Mouse (Mus musculus) heart, embryonic 13.5 days (tissue): ENCODE results near the gene Tpcn1. TPM values are rescaled to one million over a fixed set of nuclear protein-coding genes. Genes with fewer than 3 reads are reported as not detected.
A peak's percentile ranks its signal among the peaks of the same experiment; 100 is the strongest.

Experiments used
- ATAC-seq: fragments of 200-750 bp; cut with Nextera tagmentation; 2 replicates; pipeline ENCODE4 v1.8.0; 2017; ENCODE audit warnings: moderate TSS enrichment; ENCODE audit not compliant: insufficient number of reproducible peaks, low FRiP score, low TSS enrichment; ENCODE audit errors: extremely low read depth
- H3K27ac ChIP-seq: fragments of 300-500 bp; sonication (generic); replicated peaks from 2 replicates; pipeline ENCODE4 v1.5.1; 2015; ENCODE audit warnings: moderate library complexity, mild to moderate bottlenecking, inconsistent platforms
- H3K27me3 ChIP-seq: fragments of 300-500 bp; sonication (generic); replicated peaks from 2 replicates; pipeline ENCODE4 v1.6.1; 2015; ENCODE audit warnings: mild to moderate bottlenecking, inconsistent platforms
- H3K36me3 ChIP-seq: fragments of 300-500 bp; sonication (generic); 2 replicates; pipeline ENCODE4 v1.6.1; 2015; ENCODE audit warnings: mild to moderate bottlenecking, inconsistent platforms
- H3K4me1 ChIP-seq: fragments of 300-500 bp; sonication (generic); 2 replicates; pipeline ENCODE4 v1.6.1; 2015; ENCODE audit warnings: inconsistent platforms
- H3K4me2 ChIP-seq: fragments of 300-500 bp; sonication (generic); 2 replicates; pipeline ENCODE4 v1.6.1; 2015; ENCODE audit warnings: inconsistent platforms, mild to moderate bottlenecking, moderate library complexity
- H3K4me3 ChIP-seq: fragments of 300-500 bp; sonication (generic); 2 replicates; pipeline ENCODE4 v1.5.1; 2015; ENCODE audit warnings: moderate library complexity, mild to moderate bottlenecking, inconsistent platforms
- H3K9ac ChIP-seq: fragments of 300-500 bp; sonication (generic); 2 replicates; pipeline ENCODE4 v1.6.1; 2015; ENCODE audit warnings: inconsistent platforms, mild to moderate bottlenecking, moderate library complexity
- H3K9me3 ChIP-seq: fragments of 300-500 bp; sonication (generic); 2 replicates; pipeline ENCODE4 v1.6.1; 2016; ENCODE audit warnings: inconsistent platforms
- WGBS: fragments of 180-500 bp; shearing (Covaris S2); methylation state at CpG from one replicate; pipeline ENCODE4 v1.1.7; 2015; ENCODE audit warnings: mixed read lengths; 5-methylcytosine and 5-hydroxymethylcytosine counted together
- polyA plus RNA-seq: library from polyadenylated mRNA; unstranded; fragments of >200 nt; fragmentation: Nextera tagmentation; extraction: Ambion mirVana; gene quantifications from 2 replicates; pipeline ENCODE4 v1.2.1, GENCODE M21; 2015

Tpcn1 gene
- polyA plus RNA-seq, 1 experiment from 2014 or later, result 16.1 TPM

DNA sequence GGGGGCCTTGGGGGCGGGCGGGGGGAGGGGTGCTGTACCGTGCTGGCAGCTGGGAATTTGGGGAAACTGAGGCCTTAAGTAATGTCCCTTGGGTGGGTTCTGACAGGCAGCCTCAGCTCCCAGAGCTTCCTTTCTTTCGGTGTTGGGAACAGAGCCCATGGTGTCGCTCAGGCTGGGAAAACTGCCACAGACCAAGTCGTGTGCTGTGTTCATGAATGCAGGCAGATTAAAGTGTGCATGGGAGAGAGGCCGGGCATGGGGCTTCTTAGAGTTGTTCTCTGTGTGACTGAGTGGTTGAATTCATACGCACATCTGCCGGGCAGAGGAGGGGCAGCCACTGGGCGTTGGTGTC, 33.3 kb upstream of the Tpcn1 start:
- Histone ChIP-seq H3K9me3 (no peaks in the 10 kb centered on the region), H3K4me3 (no peak overlapping the region), H3K36me3 (peaks cover 100% of the 10 kb centered on the region), H3K27ac (no peak overlapping the region), H3K4me2 (no peak overlapping the region), H3K27me3 (no peaks in the 10 kb centered on the region), H3K4me1 (peaks cover 9% of the 10 kb centered on the region), H3K9ac (no peak overlapping the region; the same call in 1 of the 2 replicates)
- no peak for ATAC-seq
- 91% methylated on average over 10 of the region's 10 CpGs for WGBS

DNA sequence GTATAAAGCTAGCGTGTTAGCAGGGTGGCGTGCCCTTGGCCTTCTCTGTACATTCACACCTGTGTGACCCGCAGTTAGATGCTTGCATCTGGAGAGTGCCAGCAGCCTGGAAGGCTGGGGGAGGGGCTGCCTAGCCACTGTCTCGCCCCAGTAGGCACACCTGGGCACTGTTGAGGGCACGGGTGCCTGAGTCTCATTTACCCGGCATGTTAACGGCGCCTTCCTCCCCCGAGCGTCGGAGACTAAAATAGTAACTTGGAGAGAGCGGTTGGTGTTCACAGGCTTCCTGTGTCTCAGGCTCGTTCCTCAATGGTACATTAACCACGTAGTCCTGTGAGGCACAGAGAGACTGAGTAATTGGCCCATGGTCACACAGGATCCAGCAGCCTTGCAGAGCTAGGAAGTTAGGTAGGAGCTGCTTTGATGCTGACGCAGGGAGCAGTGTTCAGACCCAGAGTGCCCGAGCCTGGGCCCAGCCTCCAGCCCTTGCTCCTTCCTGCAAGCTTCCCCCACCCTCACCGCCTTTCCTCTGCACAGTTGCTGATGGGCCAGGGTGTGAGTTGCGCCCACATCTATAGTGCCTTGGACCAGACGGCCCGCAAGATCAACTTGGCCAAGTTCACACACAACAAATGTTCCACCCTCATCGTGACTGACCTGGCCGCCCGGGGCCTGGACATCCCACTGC, 32.7 kb upstream of the Tpcn1 start:
- no peak for ATAC-seq

DNA sequence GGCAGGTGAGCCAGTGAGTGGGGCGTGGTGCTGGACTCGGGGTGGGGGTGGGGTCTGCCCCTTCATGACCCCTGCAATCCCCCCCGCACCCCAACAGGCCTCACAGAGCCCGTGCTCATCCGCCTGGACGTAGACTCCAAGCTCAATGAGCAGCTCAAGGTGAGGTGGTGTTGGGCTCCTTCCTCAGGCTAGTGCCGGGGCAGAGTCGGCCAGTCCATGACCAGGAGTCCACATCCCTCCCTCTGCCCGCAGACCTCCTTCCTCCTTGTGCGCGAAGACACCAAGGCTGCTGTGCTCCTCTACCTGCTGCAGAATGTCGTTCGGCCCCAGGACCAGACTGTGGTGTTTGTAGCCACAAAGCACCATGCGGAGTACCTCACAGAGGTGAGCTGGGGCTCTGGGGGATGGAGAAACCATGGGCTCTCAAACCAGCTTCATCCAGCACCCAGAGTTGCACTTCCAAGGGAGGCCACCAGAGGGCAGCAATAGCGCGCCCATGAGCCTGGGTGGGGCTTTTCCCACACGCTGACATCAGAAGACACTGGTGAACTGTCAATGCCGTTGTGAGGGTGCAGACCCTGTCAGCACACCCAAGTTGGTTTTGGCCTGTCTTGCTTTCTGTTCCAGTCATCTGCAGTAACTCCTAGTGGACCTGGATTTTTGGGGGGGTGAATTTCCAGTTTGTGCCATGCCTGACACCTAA, 32.1 kb upstream of the Tpcn1 start:
- Histone ChIP-seq H3K9ac (no peak overlapping the region), H3K9me3 (peaks cover 5% of the 10 kb centered on the region; the same call in 1 of the 2 replicates), H3K27me3 (no peaks in the 10 kb centered on the region), H3K4me3 (no peak overlapping the region), H3K27ac (no peak overlapping the region), H3K36me3 (peaks cover 100% of the 10 kb centered on the region), H3K4me2 (no peak overlapping the region), H3K4me1 (peaks cover 9% of the 10 kb centered on the region)
- ATAC-seq, result no peak
- 63% methylated on average over 17 of the region's 18 CpGs for WGBS

More for the DNA sequence above, 32.7 kb upstream of the Tpcn1 start:
- H3K36me3 ChIP-seq, result peaks cover 100% of the 10 kb centered on the region
- H3K4me1 ChIP-seq, result peaks cover 9% of the 10 kb centered on the region
- no peak overlapping the region for H3K4me3 ChIP-seq
- no peak overlapping the region for H3K4me2 ChIP-seq
- 78% methylated on average over 23 of the region's 23 CpGs for WGBS
- no peaks in the 10 kb centered on the region for H3K27me3 ChIP-seq
- H3K9me3 ChIP-seq, result no peaks in the 10 kb centered on the region
- no peak overlapping the region; the same call in 1 of the 2 replicates for H3K9ac ChIP-seq
- H3K27ac ChIP-seq, result no peak overlapping the region

DNA sequence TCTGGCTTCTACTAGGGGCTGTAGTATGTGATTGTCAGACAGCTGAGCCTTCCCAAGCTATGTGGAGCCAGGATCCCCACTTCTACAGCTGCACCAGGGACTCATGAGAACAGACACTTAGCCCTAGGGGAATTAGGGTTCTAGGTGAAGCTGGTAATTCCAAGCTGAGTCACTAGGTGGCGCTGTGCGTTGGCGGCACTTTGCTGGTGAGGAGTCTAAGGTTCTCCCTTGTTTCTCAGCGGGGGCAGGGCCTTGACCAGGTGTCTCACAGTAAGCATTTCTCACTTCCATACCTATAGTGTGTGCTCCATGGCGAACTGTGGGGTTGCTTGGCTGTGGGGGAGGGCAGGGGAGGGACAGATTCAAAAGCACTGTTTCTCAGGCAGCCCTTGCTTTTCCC, 30.7 kb upstream of the Tpcn1 start:
- Histone ChIP-seq H3K4me3 (no peak overlapping the region), H3K36me3 (peaks cover 90% of the 10 kb centered on the region), H3K9me3 (peaks cover 5% of the 10 kb centered on the region; the same call in 1 of the 2 replicates), H3K4me2 (no peak overlapping the region), H3K4me1 (peaks cover 10% of the 10 kb centered on the region), H3K9ac (no peak overlapping the region), H3K27me3 (no peaks in the 10 kb centered on the region), H3K27ac (no peak overlapping the region)
- WGBS, result 12% methylated on average over 5 of the region's 5 CpGs
- no peak for ATAC-seq

DNA sequence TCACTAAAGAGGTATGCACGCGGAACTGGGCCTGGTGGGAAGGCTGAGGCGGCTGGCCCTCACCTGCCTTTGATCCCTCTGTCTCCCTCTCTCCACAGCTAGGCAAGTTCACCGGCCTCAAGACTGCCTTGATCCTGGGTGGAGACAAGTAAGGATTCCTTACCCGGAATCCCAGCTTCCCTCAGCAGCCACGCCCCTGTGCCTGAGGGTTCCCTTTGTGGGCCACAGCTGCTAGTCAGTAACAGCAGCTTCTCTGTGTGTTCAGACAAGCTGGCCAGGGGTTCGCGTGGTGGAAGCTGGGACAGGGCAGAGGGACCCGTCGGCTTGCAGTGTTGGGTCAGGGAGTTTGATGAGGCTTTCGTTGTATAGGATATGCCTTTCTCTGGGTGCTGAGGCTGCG, 30.3 kb upstream of the Tpcn1 start:
- no peak for ATAC-seq
- WGBS, result 81% methylated on average over 12 of the region's 12 CpGs
- peaks cover 86% of the 10 kb centered on the region for H3K36me3 ChIP-seq

DNA sequence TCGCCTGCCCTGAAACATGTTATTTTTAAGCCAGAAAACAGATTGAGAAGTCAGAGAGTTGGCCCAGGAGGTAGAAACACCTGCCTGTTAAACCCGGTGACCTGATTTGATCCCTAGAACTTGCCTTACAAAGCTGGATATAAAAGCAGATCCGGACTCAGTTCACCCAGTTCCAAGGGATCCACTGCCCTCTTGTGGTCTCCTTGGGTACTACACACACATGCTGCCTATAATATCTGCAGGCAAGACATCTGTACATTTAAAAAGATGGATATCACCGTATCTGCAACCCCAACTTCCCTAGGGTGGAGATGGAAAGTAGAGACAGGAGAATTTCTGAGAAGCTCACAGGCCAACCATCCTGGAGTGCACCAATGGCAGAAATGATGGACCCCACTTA, 27.4 kb upstream of the Tpcn1 start:
- no peak for ATAC-seq
- Histone ChIP-seq H3K27me3 (no peaks in the 10 kb centered on the region), H3K4me2 (no peak overlapping the region), H3K9me3 (peaks cover 5% of the 10 kb centered on the region; the same call in 1 of the 2 replicates), H3K4me1 (peaks cover 18% of the 10 kb centered on the region), H3K27ac (no peak overlapping the region), H3K9ac (no peak overlapping the region), H3K36me3 (peaks cover 57% of the 10 kb centered on the region), H3K4me3 (no peak overlapping the region)
- WGBS, result 92% methylated on average over 4 of the region's 4 CpGs

More for the DNA sequence above, 30.3 kb upstream of the Tpcn1 start:
- peaks cover 5% of the 10 kb centered on the region; the same call in 1 of the 2 replicates for H3K9me3 ChIP-seq
- peaks cover 14% of the 10 kb centered on the region for H3K4me1 ChIP-seq
- no peak overlapping the region for H3K27ac ChIP-seq
- no peaks in the 10 kb centered on the region for H3K27me3 ChIP-seq
- no peak overlapping the region for H3K4me2 ChIP-seq
- no peak overlapping the region for H3K9ac ChIP-seq
- H3K4me3 ChIP-seq, result no peak overlapping the region

DNA sequence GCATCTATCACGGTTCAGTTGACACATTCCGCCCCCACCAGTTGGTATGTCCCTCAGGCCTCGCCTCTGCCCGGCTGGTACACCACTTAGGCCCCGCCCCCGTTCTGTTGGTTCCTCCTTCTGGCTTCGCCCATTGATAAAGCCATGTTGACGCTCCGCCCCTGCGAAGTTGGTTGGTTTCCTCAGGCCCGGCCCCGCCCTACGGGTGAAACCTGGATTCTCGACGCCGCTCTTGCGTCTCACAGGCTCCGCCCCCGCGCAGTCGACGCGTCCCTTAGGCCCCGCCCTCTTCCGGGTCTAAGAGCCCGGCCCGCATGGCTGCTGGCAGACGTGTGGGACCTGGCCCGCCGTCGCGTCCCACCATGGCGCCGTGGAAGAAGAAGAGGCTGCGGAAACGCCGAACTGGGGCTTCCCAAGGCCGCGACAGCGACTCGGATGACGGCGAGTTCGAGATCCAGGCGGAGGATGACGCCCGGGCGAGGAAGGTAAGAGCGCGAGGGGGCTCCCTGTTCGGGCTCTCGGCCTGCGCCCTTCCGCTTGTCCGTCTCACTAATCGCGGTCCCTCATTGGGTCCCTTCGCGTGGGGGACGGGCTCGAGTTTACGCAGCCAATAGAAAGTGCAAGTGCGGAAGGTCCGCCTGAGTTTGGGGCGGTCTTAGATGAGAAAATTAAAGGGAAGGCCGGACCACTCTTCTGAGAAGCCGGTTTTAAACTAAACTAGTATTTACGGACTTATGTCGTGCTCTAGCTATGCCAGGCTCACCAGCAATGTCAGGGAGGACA, 24.5 kb upstream of the Tpcn1 start:
- H3K4me2 ChIP-seq, result peak overlapping the region; percentile 87
- peak overlapping the region; percentile 81 for H3K27ac ChIP-seq
- H3K4me3 ChIP-seq, result peak overlapping the region; percentile 74
- H3K27me3 ChIP-seq, result no peaks in the 10 kb centered on the region
- peaks cover 38% of the 10 kb centered on the region for H3K36me3 ChIP-seq
- under 1% methylated on average over 69 of the region's 69 CpGs for WGBS
- peaks cover 5% of the 10 kb centered on the region; the same call in 1 of the 2 replicates for H3K9me3 ChIP-seq
- H3K9ac ChIP-seq, result peak overlapping the region; percentile 88
- peaks cover 20% of the 10 kb centered on the region for H3K4me1 ChIP-seq
- peak; percentile 92 for ATAC-seq

DNA sequence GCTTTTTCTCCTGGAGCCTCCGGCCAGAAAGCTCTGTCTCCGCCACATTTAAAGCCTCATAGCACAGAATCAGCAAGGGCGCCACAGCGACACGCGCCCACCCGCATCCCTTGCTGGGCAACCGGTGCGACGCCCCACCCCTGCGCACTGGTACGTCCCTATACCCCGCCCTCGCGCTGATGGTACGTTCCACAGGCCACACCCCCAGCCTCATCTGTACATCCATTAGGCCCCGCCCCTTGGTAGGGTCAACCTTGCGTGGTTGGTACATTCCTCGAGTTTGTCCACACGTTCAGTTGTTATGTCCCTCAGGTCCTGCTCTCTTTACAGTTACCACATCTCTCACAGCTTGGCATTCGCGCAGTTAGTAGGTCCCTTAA, 24.0 kb upstream of the Tpcn1 start, which contains the start of the genes Rita1 and Ddx54:
Gene Rita1 (minus strand): TSS at position 148 of the 380 bp plus-strand sequence.
Gene Ddx54 (plus strand): TSS at position 298 of the 380 bp plus-strand sequence.
- peak within 1 kb of the TSS; percentile 87 for H3K4me2 ChIP-seq
- peak within 1 kb of the TSS; percentile 74 for H3K4me3 ChIP-seq
- H3K9me3 ChIP-seq, result peaks cover 5% of the 10 kb centered on the region; the same call in 1 of the 2 replicates
- ATAC-seq, result peak; percentile 81
- peaks cover 37% of the 10 kb centered on the region for H3K36me3 ChIP-seq
- peaks cover 20% of the 10 kb centered on the region for H3K4me1 ChIP-seq
- peak within 1 kb of the TSS; percentile 81 for H3K27ac ChIP-seq
- H3K9ac ChIP-seq, result peak within 1 kb of the TSS; percentile 88
- H3K27me3 ChIP-seq, result no peaks in the 10 kb centered on the region
- under 1% methylated on average over 22 of the region's 22 CpGs for WGBS

DNA sequence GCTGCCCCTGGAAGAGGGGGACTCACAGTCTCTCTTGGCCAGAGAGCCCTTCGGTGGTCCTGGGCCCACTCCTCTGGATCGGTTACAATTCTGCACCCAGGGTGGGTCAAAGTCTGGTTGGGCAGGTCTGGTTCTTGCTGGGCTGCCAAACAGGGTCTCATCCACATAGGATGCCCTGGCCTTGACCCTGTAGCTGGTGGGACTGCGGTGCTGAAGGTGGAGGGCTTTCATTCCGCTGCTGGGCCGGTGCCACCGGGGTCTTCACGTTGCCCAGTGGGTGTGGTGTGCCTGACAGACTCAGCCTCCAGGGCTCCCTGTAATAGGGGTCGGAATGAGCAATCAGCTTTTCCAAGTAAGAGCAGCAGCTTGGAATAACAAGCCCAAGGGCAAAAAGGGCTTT, 22.9 kb upstream of the Tpcn1 start:
- no peaks in the 10 kb centered on the region for H3K27me3 ChIP-seq
- H3K36me3 ChIP-seq, result peaks cover 27% of the 10 kb centered on the region
- WGBS, result 55% methylated on average over 8 of the region's 8 CpGs
- peak overlapping the region; percentile 75 for H3K27ac ChIP-seq
- peaks cover 20% of the 10 kb centered on the region for H3K4me1 ChIP-seq
- peaks cover 5% of the 10 kb centered on the region; the same call in 1 of the 2 replicates for H3K9me3 ChIP-seq
- ATAC-seq, result no peak
- peak overlapping the region; percentile 79 for H3K9ac ChIP-seq
- H3K4me2 ChIP-seq, result peak overlapping the region; percentile 87
- H3K4me3 ChIP-seq, result peak overlapping the region; percentile 74

DNA sequence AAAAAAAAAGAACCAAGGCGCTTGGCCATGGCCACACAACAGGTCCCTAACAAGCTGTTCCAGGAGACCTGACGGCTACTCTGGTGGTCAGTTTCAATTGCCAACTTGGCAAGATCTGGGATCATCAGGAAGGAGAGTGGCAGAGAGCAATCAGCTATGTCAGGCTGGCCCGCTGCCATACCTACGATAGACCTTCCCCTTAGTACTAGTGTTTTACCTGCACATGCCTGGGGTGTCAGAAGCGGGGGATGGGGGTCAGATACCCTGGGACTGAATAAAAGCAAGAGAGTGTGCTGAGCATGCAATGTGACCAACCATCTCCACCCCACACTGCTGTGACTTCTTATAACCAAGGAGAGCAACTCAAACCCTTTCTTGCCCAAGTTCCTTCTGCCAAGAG, 22.4 kb upstream of the Tpcn1 start:
- no peak for ATAC-seq
- peaks cover 3% of the 10 kb centered on the region; the same call in 1 of the 2 replicates for H3K9me3 ChIP-seq
- H3K27ac ChIP-seq, result no peak overlapping the region
- peaks cover 20% of the 10 kb centered on the region for H3K4me1 ChIP-seq
- H3K36me3 ChIP-seq, result peaks cover 22% of the 10 kb centered on the region
- H3K4me3 ChIP-seq, result 0 out of 2 replicates have a peak overlapping the region, but pooled peaks have one; percentile 74
- peak overlapping the region; percentile 87 for H3K4me2 ChIP-seq
- H3K27me3 ChIP-seq, result no peaks in the 10 kb centered on the region
- WGBS, result 92% methylated on average over 5 of the region's 5 CpGs
- peak overlapping the region; percentile 79 for H3K9ac ChIP-seq

DNA sequence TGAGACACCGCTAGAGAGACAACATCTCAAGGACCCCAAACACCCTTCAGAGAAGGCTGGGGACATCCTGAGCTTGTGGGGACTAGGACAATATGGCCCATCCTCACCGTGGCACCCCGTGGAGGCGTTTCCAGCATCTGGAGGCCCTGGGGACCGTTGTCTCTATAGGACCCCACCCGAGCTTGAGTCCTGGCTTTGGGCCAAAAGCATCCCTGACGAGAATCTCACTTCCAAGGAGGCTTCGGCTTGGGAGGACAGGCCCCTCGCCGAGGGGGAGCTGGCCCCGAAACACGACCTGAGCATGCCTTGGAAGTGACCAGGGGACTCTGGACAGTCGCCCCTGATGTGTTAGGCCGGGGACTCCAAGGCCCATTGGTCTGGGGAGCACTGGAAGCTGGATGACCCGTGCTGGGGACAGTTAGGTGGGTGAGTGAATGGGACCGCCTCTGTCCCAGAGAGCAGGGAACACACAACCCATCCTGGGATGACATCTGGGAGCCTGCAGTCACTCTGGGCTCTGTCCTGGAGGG, 20.8 kb upstream of the Tpcn1 start:
- WGBS, result 80% methylated on average over 16 of the region's 16 CpGs
- Histone ChIP-seq H3K4me1 (peaks cover 25% of the 10 kb centered on the region), H3K27ac (no peak overlapping the region), H3K9ac (no peak overlapping the region), H3K4me3 (no peak overlapping the region), H3K4me2 (no peak overlapping the region), H3K9me3 (no peaks in the 10 kb centered on the region), H3K27me3 (no peaks in the 10 kb centered on the region), H3K36me3 (peaks cover 14% of the 10 kb centered on the region)
- ATAC-seq, result no peak
